Mouse (Mus musculus): ENCODE measurements at regions not wholly inside any gene's neighbourhood (a gene's known extent, or its start where the extent isn't known, plus 50 kb on each side); places are given as distances from the start of the nearest gene placed in this dataset.

GRCm38 (mm10) chr17:9749301-9749700 lies 79.8 kb upstream of the Pabpc6 start:
- TF ChIP-seq CTCF (conservative IDR thresholded peaks at IDR 0.05; ENCODE audit: low read length) (no peak), NANOG (IDR thresholded peaks at IDR 0.05; ENCODE audit: borderline replicate concordance, low read length) (no peak), POU5F1 (IDR thresholded peaks at IDR 0.05; ENCODE audit: borderline replicate concordance, low read length) (no peak)
